Mouse (Mus musculus) brain, embryonic 18.5 days (tissue): ENCODE data around the gene Tmem185b.

Source experiments
- DNase-seq: peaks from one replicate; pipeline ENCODE4 v3.0.0-alpha.2; 2012; ENCODE audit warnings: low read depth, low spot score

Tmem185b gene

GRCm38 (mm10) chr1:119525689-119526591 is at the start of gene Tmem185b:
Gene Tmem185b, plus strand, starts transcription at chr1:119526160.
- peak; percentile 63 for DNase-seq

GRCm38 (mm10) chr1:119476905-119477353 is 49.0 kb upstream of the Tmem185b start:
- DNase-seq: no peak

GRCm38 (mm10) chr1:119479641-119480040 is 46.3 kb upstream of the Tmem185b start:
- no peak for DNase-seq

GRCm38 (mm10) chr1:119480678-119481077 is 45.3 kb upstream of the Tmem185b start:
- DNase-seq: no peak

GRCm38 (mm10) chr1:119481205-119481932 is 44.6 kb upstream of the Tmem185b start:
- no peak for DNase-seq

GRCm38 (mm10) chr1:119482891-119483290 is 43.1 kb upstream of the Tmem185b start:
- DNase-seq: no peak

- no peak for DNase-seq
These were observed 41.5 kb upstream of the Tmem185b start for GRCm38 (mm10) chr1:119484457-119484856.

- no peak for DNase-seq
These were observed 40.1 kb upstream of the Tmem185b start for GRCm38 (mm10) chr1:119485825-119486224.

GRCm38 (mm10) chr1:119487917-119488590 is 37.9 kb upstream of the Tmem185b start:
- no peak for DNase-seq

- no peak for DNase-seq
These were observed 35.2 kb upstream of the Tmem185b start for GRCm38 (mm10) chr1:119490765-119491164.

GRCm38 (mm10) chr1:119492097-119492496 is 33.9 kb upstream of the Tmem185b start:
- DNase-seq: no peak

GRCm38 (mm10) chr1:119492505-119492904 is 33.5 kb upstream of the Tmem185b start:
- DNase-seq: no peak

GRCm38 (mm10) chr1:119494024-119494711 is 31.8 kb upstream of the Tmem185b start:
- DNase-seq: no peak

- no peak for DNase-seq
These were observed 31.1 kb upstream of the Tmem185b start for GRCm38 (mm10) chr1:119494712-119495395.

- no peak for DNase-seq
These were observed 30.6 kb upstream of the Tmem185b start for GRCm38 (mm10) chr1:119495396-119495775.

GRCm38 (mm10) chr1:119497346-119498004 is 28.5 kb upstream of the Tmem185b start:
- DNase-seq: no peak

GRCm38 (mm10) chr1:119498536-119499231 is 27.3 kb upstream of the Tmem185b start:
- no peak for DNase-seq

- no peak for DNase-seq
These were observed 26.5 kb upstream of the Tmem185b start for GRCm38 (mm10) chr1:119499456-119499855.

- DNase-seq: no peak
These were observed 24.1 kb upstream of the Tmem185b start for GRCm38 (mm10) chr1:119501881-119502280.

- DNase-seq: no peak
These were observed 23.2 kb upstream of the Tmem185b start for GRCm38 (mm10) chr1:119502729-119503128.
